In genomic region chrX:153389291-153389690, GRCm38 (mm10) we compare ENCODE assay signal across 12 mouse cellular contexts.
DNase-seq lines count a peak whose midpoint lies in the region; ATAC-seq and TF ChIP-seq lines count a peak whose summit lies in the region.
"Had no signal": no experiment of that assay in that cellular context is flagged by ENCODE, and none has a peak within 500 bp of the region (broad histone marks: within the 10 kb centered on the region; RNA-seq: fewer than 3 reads in every experiment).

No protein-coding gene starts in this region.

- H3K36me3 ChIP-seq in embryonic facial prominence, embryonic 11.5 days (replicated peaks; ENCODE audit: control insufficient read depth, insufficient read depth, low read depth, low read length): no peaks in the 10 kb centered on the region
- H3K36me3 ChIP-seq in embryonic facial prominence, embryonic 10.5 days (replicated peaks): no peaks in the 10 kb centered on the region
- H3K36me3 ChIP-seq: forebrain, embryonic 10.5 days; liver, embryonic 12.5 days had no signal

- no peak overlapping the region for H3K9ac ChIP-seq in embryonic facial prominence, embryonic 11.5 days (replicated peaks; ENCODE audit: low read length)
- H3K9ac ChIP-seq: liver, embryonic 12.5 days had no signal

- 49% methylated on average over 2 of the region's 2 CpGs for WGBS in embryonic facial prominence, embryonic 11.5 days
- WGBS in embryonic facial prominence, embryonic 10.5 days: 48% methylated on average over 2 of the region's 2 CpGs

- H3K27me3 ChIP-seq in embryonic facial prominence, embryonic 11.5 days (ENCODE audit: control insufficient read depth, insufficient read depth, low read length): no peaks in the 10 kb centered on the region
- H3K27me3 ChIP-seq in embryonic facial prominence, embryonic 10.5 days (replicated peaks; ENCODE audit: low read depth, poor library complexity, severe bottlenecking): 0 out of 2 replicates have a peak, but pooled peaks cover 3% of the 10 kb centered on the region
- peaks cover 16% of the 10 kb centered on the region for H3K27me3 ChIP-seq in Patski
- H3K27me3 ChIP-seq: liver, embryonic 12.5 days had no signal

- peak; percentile 87 for TF ChIP-seq CTCF in layer of hippocampus, adult 2 months (conservative IDR thresholded peaks at IDR 0.05)
- TF ChIP-seq CTCF in Patski (IDR thresholded peaks at IDR 0.05): peak; percentile 57

- DNase-seq in embryonic facial prominence, embryonic 11.5 days (ENCODE audit: low spot score): peak; percentile 4
- no peak for DNase-seq in embryonic facial prominence, embryonic 10.5 days (ENCODE audit: low spot score)
- peak in 1 of 2 experiments; percentile 21 for DNase-seq in layer of hippocampus, adult 2 months (ENCODE audit: low spot score in 2 of 2)
- DNase-seq in layer of hippocampus, adult 9-11 months: no peak
- DNase-seq in 3T3-L1 (ENCODE audit: low read depth, low spot score) (peak; percentile 60), Patski (ENCODE audit: low read depth, low spot score) (no peak)
- no peak for DNase-seq in natural killer cell, adult 2 months (ENCODE audit: low spot score in 2 of 2)
- DNase-seq in spleen, postnatal 10 days (ENCODE audit: low spot score in 2 of 2): no peak
- DNase-seq: thymus, postnatal 36 days had no signal

- in situ Hi-C loops in Patski (cut with MboI; ENCODE audit: low pct_unique_long_range_greater_than_20kb): loop anchor here (5.0 kb wide), 1 partner anchor 118 kb away; no protein-coding TSS in a partner anchor

- CTCF ChIA-PET in Patski (lab: Charles Lee): interaction anchor here (1.2 to 1.9 kb wide), 4 partner anchors 19 to 141 kb away, joined by 3 to 11 read pairs (median 6); no protein-coding TSS in a partner anchor

- ATAC-seq in embryonic facial prominence, embryonic 11.5 days (replicated peaks; ENCODE audit: insufficient number of reproducible peaks, low FRiP score, low TSS enrichment, low read depth): no peak
- ATAC-seq in Patski: no peak
- ATAC-seq: liver, embryonic 12.5 days had no signal

- no peak overlapping the region for H3K4me3 ChIP-seq in embryonic facial prominence, embryonic 11.5 days (ENCODE audit: low read depth, low read length)
- H3K4me3 ChIP-seq in embryonic facial prominence, embryonic 10.5 days: no peak overlapping the region
- H3K4me3 ChIP-seq in layer of hippocampus, adult 2 months: no peak overlapping the region
- H3K4me3 ChIP-seq: forebrain, embryonic 10.5 days; liver, embryonic 12.5 days; myocyte had no signal

- H3K27ac ChIP-seq in embryonic facial prominence, embryonic 11.5 days (replicated peaks; ENCODE audit: low read depth, low read length): no peak overlapping the region
- no peak overlapping the region for H3K27ac ChIP-seq in embryonic facial prominence, embryonic 10.5 days (replicated peaks)
- H3K27ac ChIP-seq in layer of hippocampus, adult 2 months: no peak overlapping the region
- H3K27ac ChIP-seq: forebrain, embryonic 10.5 days; liver, embryonic 12.5 days had no signal

- POLR2A ChIA-PET in Patski (lab: Charles Lee): no interaction called here

- no peaks in the 10 kb centered on the region for H3K4me1 ChIP-seq in embryonic facial prominence, embryonic 11.5 days (ENCODE audit: control insufficient read depth, insufficient read depth, low read length)
- H3K4me1 ChIP-seq in embryonic facial prominence, embryonic 10.5 days: no peaks in the 10 kb centered on the region
- H3K4me1 ChIP-seq: forebrain, embryonic 10.5 days; liver, embryonic 12.5 days had no signal

- H3K9me3 ChIP-seq in embryonic facial prominence, embryonic 11.5 days (replicated peaks; ENCODE audit: control insufficient read depth, low read length): no peaks in the 10 kb centered on the region
- no peaks in the 10 kb centered on the region for H3K9me3 ChIP-seq in embryonic facial prominence, embryonic 10.5 days
- H3K9me3 ChIP-seq: forebrain, embryonic 10.5 days; liver, embryonic 12.5 days had no signal

- no peak overlapping the region for H3K4me2 ChIP-seq in embryonic facial prominence, embryonic 11.5 days (ENCODE audit: low read depth, low read length)
- H3K4me2 ChIP-seq: liver, embryonic 12.5 days had no signal

Comparison
In these comparisons a context has a peak if more than half of its experiments do, and no peak if none do; other contexts are left out.
1. DNase-seq: peak in embryonic facial prominence, embryonic 11.5 days (single experiment) and 3T3-L1 (single experiment); none in embryonic facial prominence, embryonic 10.5 days (single experiment), layer of hippocampus, adult 9-11 months (single experiment), Patski (single experiment), natural killer cell, adult 2 months (0 of 2) and spleen, postnatal 10 days (0 of 2).